Mouse (Mus musculus): ENCODE data around the gene Slc39a11.

Slc39a11 gene

GRCm38 (mm10) chr11:113667704-113668103 is 17.8 kb upstream of the Slc39a11 start:
- CTCF ChIA-PET = interaction anchor here (0.5 kb wide), 1 partner anchor 1965 kb away, joined by 4 read pairs; no protein-coding TSS in a partner anchor

GRCm38 (mm10) chr11:113667122-113667521 is 17.2 kb upstream of the Slc39a11 start:
- CTCF ChIA-PET = interaction anchor here (0.5 kb wide), 1 partner anchor 1965 kb away, joined by 4 read pairs; no protein-coding TSS in a partner anchor

GRCm38 (mm10) chr11:113666648-113667047 is 16.8 kb upstream of the Slc39a11 start:
- CTCF ChIA-PET = no interaction called here

- CTCF ChIA-PET = no interaction called here
These were observed 16.3 kb upstream of the Slc39a11 start for GRCm38 (mm10) chr11:113666205-113666604.

- CTCF ChIA-PET = interaction anchor here (1.6 kb wide), 1 partner anchor 10 kb away, joined by 4 read pairs; no protein-coding TSS in a partner anchor
These were observed 14.4 kb upstream of the Slc39a11 start for GRCm38 (mm10) chr11:113664279-113664678.

- CTCF ChIA-PET = no interaction called here
These were observed 12.0 kb upstream of the Slc39a11 start for GRCm38 (mm10) chr11:113661835-113662351.

- CTCF ChIA-PET = no interaction called here
These were observed 11.1 kb upstream of the Slc39a11 start for GRCm38 (mm10) chr11:113660940-113661339.

- CTCF ChIA-PET = interaction anchor here (0.6 to 0.7 kb wide), 3 partner anchors 9 to 1695 kb away, joined by 3 read pairs; no protein-coding TSS in a partner anchor
These were observed 10.3 kb upstream of the Slc39a11 start for GRCm38 (mm10) chr11:113660213-113660612.

GRCm38 (mm10) chr11:113658763-113659162 is 8.9 kb upstream of the Slc39a11 start:
- CTCF ChIA-PET = interaction anchor here (0.6 kb wide), 1 partner anchor 43 kb away, joined by 3 read pairs; no protein-coding TSS in a partner anchor

- CTCF ChIA-PET = interaction anchor here (0.6 kb wide), 1 partner anchor 42 kb away, joined by 3 read pairs; no protein-coding TSS in a partner anchor
These were observed 8.4 kb upstream of the Slc39a11 start for GRCm38 (mm10) chr11:113658319-113658718.

GRCm38 (mm10) chr11:113657221-113657620 is 7.3 kb upstream of the Slc39a11 start:
- CTCF ChIA-PET = interaction anchor here (0.6 kb wide), 1 partner anchor 162 kb away, joined by 7 read pairs; no protein-coding TSS in a partner anchor

- CTCF ChIA-PET = no interaction called here
These were observed 6.6 kb upstream of the Slc39a11 start for GRCm38 (mm10) chr11:113656511-113656932.

- CTCF ChIA-PET = interaction anchor here (1.4 kb wide), 1 partner anchor 10 kb away, joined by 4 read pairs; no protein-coding TSS in a partner anchor
These were observed 4.8 kb upstream of the Slc39a11 start for GRCm38 (mm10) chr11:113654561-113655270.

GRCm38 (mm10) chr11:113654105-113654504 is 4.2 kb upstream of the Slc39a11 start:
- CTCF ChIA-PET = interaction anchor here (1.4 kb wide), 1 partner anchor 11 kb away, joined by 4 read pairs; no protein-coding TSS in a partner anchor

GRCm38 (mm10) chr11:113652516-113652915 is 2.6 kb upstream of the Slc39a11 start:
- CTCF ChIA-PET = no interaction called here

- CTCF ChIA-PET = interaction anchor here (1.1 kb wide), 1 partner anchor 8 kb away, joined by 3 read pairs; no protein-coding TSS in a partner anchor
These were observed 2.0 kb upstream of the Slc39a11 start for GRCm38 (mm10) chr11:113651907-113652273.

GRCm38 (mm10) chr11:113651206-113651906 is 1.5 kb upstream of the Slc39a11 start:
- CTCF ChIA-PET = interaction anchor here (1.1 kb wide), 1 partner anchor 9 kb away, joined by 3 read pairs; no protein-coding TSS in a partner anchor

- CTCF ChIA-PET = no interaction called here
These were observed 1.1 kb downstream of the Slc39a11 start, which contains the start of gene Cog1 for GRCm38 (mm10) chr11:113648690-113649352. Gene Cog1 (plus strand): TSS chr11:113649169.

- CTCF ChIA-PET = no interaction called here
These were observed 1.7 kb downstream of the Slc39a11 start for GRCm38 (mm10) chr11:113648152-113648551.

GRCm38 (mm10) chr11:113645181-113645580 is 4.7 kb downstream of the Slc39a11 start:
- CTCF ChIA-PET = no interaction called here

GRCm38 (mm10) chr11:113638680-113639079 is 11.2 kb downstream of the Slc39a11 start:
- CTCF ChIA-PET = no interaction called here

All from spleen, embryonic (tissue).